Mouse (Mus musculus) kidney, adult 11 months (tissue): Measurements from ENCODE around the gene S100a6.

Experiments used
- DNase-seq: peaks from one replicate; pipeline ENCODE4 v3.0.0; 2022

S100a6 gene

GRCm38 (mm10) chr3:90601486-90602110 is 11.1 kb upstream of the S100a6 start, which contains the start of gene Gm42674:
Gene Gm42674, plus strand, starts transcription at chr3:90601904.
- no peak for DNase-seq

- DNase-seq = no peak
Observed at GRCm38 (mm10) chr3:90603623-90604022, 9.1 kb upstream of the S100a6 start, which contains the start of gene S100a4. Gene S100a4, plus strand, starts transcription at chr3:90603771.

GRCm38 (mm10) chr3:90604416-90604815 is 8.3 kb upstream of the S100a6 start:
- peak; percentile 71 for DNase-seq

GRCm38 (mm10) chr3:90605049-90605448 is 7.6 kb upstream of the S100a6 start:
- DNase-seq = no peak

- DNase-seq = no peak
Observed at GRCm38 (mm10) chr3:90605736-90606135, 6.9 kb upstream of the S100a6 start.

- no peak for DNase-seq
Observed at GRCm38 (mm10) chr3:90606185-90606584, 6.5 kb upstream of the S100a6 start.

- no peak for DNase-seq
Observed at GRCm38 (mm10) chr3:90607361-90607760, 5.3 kb upstream of the S100a6 start.

GRCm38 (mm10) chr3:90608223-90608622 is 4.5 kb upstream of the S100a6 start, which contains the start of gene S100a5:
Gene S100a5, plus strand, starts transcription at chr3:90608523.
- DNase-seq = no peak

GRCm38 (mm10) chr3:90609102-90609501 is 3.6 kb upstream of the S100a6 start:
- no peak for DNase-seq

GRCm38 (mm10) chr3:90611494-90611893 is 1.2 kb upstream of the S100a6 start:
- DNase-seq = no peak

- DNase-seq = no peak
Observed at GRCm38 (mm10) chr3:90612061-90612460, 621 bp upstream of the S100a6 start.

- no peak for DNase-seq
Observed at GRCm38 (mm10) chr3:90613461-90614147, 922 bp downstream of the S100a6 start.

GRCm38 (mm10) chr3:90614148-90614530 is 1.5 kb downstream of the S100a6 start:
- no peak for DNase-seq

- no peak for DNase-seq
Observed at GRCm38 (mm10) chr3:90614611-90615251, 2.0 kb downstream of the S100a6 start.

- DNase-seq = peak; percentile 60
Observed at GRCm38 (mm10) chr3:90615415-90615814, 2.7 kb downstream of the S100a6 start.

- no peak for DNase-seq
Observed at GRCm38 (mm10) chr3:90615911-90616310, 3.2 kb downstream of the S100a6 start.

- DNase-seq = no peak
Observed at GRCm38 (mm10) chr3:90617586-90617985, 4.9 kb downstream of the S100a6 start.

GRCm38 (mm10) chr3:90621552-90621951 is 8.9 kb downstream of the S100a6 start:
- DNase-seq = no peak

- no peak for DNase-seq
Observed at GRCm38 (mm10) chr3:90623435-90624071, 10.9 kb downstream of the S100a6 start.

- DNase-seq = no peak
Observed at GRCm38 (mm10) chr3:90625496-90625895, 12.8 kb downstream of the S100a6 start.

GRCm38 (mm10) chr3:90626266-90627021 is 13.8 kb downstream of the S100a6 start:
- DNase-seq = no peak

GRCm38 (mm10) chr3:90627366-90627765 is 14.7 kb downstream of the S100a6 start:
- no peak for DNase-seq

- no peak for DNase-seq
Observed at GRCm38 (mm10) chr3:90627807-90628206, 15.1 kb downstream of the S100a6 start.
